Mouse (Mus musculus) lung, postnatal 14 days (tissue): ENCODE measurements around the gene Ddx46.
"Not testable (repeated sequence)": the region's sequence is repeated elsewhere in the genome, so short reads cannot be mapped to it uniquely, and the experiment has no call there.

Source experiments
- DNase-seq: peaks from one replicate; pipeline ENCODE4 v3.0.0; 2021

Gene Ddx46

GRCm38 (mm10) chr13:55640480-55640879 lies 5.7 kb downstream of the Ddx46 start:
- DNase-seq, result peak; percentile 85

DNA sequence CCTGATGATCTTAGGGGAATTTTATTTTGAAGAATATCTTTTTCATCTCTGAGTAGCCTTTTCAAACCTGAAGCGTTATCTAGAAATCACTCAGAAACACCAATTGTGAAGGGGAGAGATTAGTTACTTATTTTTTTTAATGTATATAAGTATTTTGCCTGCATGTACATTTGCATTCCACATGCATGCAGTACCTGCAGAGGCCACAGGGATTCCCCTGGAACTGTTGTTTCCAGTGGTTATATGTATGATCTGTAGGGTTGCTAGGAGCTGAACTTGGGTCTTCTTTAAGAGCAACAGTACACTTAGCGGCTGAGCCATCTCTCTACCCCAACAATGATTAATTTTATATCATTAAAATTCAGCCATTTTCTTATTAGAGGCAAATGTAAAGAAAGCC lies 9.7 kb downstream of the Ddx46 start:
- no peak for DNase-seq

DNA sequence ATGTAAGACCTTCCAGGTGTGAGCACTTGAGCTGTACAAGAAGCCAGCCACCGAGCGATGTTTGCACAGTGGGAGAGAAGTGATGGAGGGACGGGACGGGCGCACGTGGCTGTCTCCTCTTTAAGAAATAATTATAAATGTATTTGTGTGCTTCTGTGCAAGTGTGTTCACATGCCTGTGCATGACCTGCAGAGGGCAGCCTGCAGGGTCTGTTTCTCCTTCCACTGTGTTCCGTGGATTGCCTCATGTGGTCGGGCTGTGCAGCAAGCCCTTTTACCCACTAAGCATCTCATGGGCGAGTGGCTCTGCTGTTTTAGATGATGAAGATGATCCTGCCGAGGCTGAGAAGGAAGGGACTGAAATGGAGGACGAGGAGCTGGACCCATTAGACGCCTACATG lies 15.3 kb downstream of the Ddx46 start:
- no peak for DNase-seq

GRCm38 (mm10) chr13:55650980-55651379 lies 16.2 kb downstream of the Ddx46 start:
- DNase-seq, result no peak

DNA sequence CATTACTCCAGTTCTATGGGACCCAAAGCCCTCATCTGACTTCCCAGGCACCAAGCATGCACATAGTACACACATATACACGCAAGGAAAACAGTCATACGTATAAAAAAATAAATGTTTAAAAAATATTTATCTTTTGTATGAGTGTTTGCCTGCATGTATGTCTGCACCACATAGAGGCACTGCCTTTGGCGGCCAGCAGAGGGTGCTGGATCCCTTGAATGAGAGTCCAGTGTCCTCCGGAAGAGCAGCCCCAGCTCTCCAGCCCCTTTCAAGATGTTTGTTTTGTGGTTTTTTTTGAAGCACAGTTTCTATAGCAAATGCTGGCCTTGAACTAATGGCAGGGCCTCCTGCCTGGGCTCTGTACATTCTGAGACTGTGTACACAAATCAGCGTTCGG lies 33.7 kb downstream of the Ddx46 start:
- DNase-seq, result peak; percentile 34

- no peak for DNase-seq
Measured at GRCm38 (mm10) chr13:55672711-55673110, 37.9 kb downstream of the Ddx46 start.

- no peak for DNase-seq
Measured at GRCm38 (mm10) chr13:55677364-55677763, 42.5 kb downstream of the Ddx46 start.

DNA sequence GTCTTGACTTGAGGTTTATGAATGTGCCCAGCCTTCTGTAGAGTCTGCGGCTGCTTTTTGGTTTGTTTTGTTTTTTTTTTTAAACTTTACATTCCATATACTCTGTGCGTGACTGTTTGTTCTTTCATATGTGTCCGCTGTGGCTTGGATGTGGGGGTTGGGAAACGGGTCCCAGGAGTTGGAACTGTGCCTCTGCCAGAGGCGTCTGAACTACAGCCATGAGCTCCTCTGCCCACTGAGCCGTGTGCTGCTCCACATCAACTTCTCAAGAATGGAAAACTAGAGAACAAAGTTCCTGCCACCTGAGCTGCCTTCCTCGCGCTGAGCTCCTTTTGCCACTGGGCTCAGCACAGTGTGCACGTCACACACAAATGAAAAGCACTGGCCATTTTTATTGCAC lies 47.4 kb downstream of the Ddx46 start:
- no peak for DNase-seq

DNA sequence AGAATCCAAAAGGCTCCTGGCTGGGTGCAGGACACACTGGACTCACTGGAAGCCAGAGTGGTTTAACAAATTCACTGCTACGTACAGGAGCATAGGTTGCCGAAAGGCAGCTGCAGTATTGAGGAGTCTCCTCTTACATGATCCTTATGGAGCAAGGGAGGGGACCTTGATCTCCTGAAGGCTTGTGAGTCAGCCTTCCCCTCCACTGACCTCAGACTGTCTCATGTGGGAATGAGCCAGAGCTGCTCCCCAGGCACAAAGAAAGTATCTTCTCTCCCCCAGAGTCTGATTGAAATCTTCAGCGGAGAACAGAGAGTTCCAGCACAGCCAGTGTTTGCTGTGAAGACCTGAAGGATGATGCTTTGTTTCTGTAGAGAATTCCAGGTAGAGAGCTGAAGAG lies 48.8 kb downstream of the Ddx46 start:
- no peak for DNase-seq

DNA sequence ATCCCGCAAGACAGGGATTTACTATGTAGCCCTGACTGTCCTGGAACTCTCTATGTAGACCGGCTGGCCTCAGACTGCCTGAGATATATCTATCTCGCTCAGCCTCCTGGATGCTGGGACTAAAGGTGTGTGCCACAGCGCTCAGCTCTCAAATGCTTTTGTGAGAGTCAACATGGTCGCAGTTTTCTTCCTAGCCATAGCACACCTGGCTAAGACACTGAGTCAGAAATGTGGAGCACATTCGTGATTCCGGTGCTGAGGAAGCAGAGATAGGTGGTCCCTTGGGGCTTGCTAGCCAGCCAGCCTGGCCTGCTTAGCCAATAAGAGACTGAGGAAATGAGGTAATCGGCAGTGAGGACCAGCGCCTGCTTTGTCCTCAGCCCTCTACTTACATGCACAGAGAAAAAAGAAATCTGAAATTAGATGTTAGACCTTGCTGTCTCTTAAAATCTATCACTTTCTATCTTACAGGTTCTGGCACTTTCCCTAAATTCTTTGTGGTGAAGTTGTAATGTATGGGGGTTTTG lies 51.3 kb downstream of the Ddx46 start:
- DNase-seq, result no peak

DNA sequence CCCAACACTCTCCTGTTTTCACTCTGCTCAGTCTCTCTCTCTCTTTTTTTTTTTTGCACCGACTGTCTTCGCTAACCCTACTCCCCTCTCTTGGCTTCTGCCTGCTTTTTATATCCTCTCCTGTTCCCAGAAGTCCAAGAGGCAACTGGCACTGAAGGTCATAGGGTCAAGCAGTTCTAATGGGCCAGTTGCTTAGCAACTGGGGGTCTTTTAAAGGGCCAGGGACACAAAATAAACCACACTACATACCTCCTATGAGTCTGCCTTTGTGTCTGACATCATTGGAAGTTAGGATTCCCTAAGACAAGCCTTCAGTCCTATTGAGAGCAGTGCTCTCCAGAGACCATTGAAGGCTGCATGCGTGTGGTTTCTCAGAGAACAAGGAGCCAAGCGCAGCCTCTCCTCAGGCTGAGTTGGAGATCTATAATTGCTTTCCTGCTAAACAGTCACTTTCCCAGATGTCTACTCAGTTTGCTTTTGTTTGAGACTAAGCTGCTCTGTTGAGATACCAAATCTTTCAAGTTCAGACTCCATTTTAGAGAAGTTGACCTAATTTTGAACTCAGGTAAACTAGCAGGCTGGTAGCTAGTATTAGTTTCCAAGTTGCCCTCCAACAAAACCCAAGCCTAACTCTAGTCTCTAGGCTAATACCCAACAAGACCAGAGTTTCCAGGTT lies 53.2 kb downstream of the Ddx46 start:
- no peak for DNase-seq

- peak; percentile 91 for DNase-seq
Measured at GRCm38 (mm10) chr13:55692535-55693242, 57.9 kb downstream of the Ddx46 start, which contains the start of gene B230219D22Rik. Gene B230219D22Rik (plus strand): TSS chr13:55693124.

- peak; percentile 52 for DNase-seq
Measured at GRCm38 (mm10) chr13:55693243-55693721, 58.5 kb downstream of the Ddx46 start.

DNA sequence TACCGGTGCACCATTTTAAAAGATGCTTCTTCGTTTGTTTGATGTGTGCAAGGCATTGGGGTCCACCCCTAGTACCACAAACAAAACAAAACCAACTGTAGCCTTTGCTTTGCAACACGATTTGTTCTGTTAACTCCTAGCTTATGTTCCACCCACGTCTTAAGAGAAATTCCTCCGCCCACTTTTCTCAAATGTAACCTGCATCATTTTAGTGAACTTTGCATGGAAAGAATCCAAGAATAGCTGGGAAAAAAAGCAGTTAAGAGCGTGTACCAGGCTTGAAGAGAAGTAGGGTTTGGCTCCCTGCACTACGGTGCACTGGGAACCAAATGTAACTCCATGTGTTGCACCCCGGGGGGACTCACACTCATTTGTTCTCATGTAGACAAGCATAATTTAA lies 59.3 kb downstream of the Ddx46 start:
- no peak for DNase-seq

DNA sequence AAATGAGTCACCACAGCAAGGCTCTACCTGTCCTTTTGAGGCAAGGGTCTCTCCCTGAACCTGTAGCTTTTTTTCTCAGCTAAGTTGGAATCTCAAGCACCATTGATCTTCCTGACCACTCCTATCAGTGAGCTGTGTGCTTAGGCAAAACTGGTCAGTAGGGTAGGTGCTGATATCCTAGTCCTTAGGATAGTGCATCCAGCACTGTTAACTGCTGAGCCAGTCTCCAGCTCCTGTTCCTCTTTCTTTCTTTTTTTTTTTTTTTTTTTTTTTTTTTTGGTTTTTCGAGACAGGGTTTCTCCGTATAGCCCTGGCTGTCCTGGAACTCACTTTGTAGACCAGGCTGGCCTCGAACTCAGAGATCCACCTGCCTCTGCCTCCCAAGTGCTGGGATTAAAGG lies 61.2 kb downstream of the Ddx46 start:
- not testable (repeated sequence) for DNase-seq

GRCm38 (mm10) chr13:55704301-55704700 lies 69.5 kb downstream of the Ddx46 start:
- no peak for DNase-seq

DNA sequence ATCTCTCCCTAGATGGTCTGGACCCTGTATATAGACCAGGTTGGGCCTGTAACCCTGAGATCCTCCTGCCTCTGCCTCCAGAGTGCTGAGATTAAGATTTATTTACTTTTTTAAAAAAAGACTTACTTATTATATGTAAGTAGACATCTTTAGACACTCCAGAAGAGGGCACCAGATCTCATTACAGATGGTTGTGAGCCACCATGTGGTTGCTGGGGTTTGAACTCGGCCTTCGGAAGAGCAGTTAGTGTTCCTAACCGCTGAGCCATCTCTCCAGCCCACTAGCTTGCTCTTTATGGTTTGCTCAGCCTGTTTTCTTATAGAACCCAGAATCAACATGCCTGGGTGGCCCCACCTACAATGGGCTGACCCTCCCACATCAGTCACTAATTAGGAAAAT lies 78.0 kb downstream of the Ddx46 start:
- no peak for DNase-seq

DNA sequence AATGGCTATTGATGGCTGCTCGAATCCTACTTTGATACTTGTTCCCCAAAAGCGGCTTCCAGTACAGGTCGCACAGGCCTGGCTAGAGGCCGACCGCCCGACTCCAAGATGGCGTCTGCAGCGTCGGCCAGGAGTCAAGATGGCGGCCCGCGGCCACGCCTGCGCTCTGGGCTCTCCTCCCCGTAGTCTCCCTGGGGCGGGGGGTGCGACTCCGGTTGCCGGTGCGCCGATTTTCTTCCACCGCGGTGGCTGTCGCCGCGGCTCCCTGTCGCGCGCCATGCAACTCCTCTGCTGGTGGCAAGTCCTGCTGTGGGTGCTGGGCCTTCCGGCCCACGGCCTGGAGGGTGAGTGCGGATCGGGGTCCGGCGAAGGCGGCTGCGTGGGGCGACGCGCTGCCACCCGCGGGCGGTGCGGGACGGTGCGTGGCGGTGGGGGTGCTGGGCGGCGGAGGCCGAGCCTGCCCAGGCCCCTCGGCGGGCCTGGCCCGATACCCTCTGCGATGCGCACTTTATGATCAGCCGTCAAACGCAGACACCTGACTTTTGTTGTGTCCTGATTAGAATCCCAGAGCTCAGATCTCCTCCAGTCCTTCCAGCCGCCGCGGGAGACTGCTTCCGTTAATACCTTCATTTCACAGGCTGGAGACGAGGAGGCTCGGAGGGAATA lies 79.8 kb downstream of the Ddx46 start, which contains the start of gene Txndc15:
Gene Txndc15 (plus strand): TSS at position 150 of the 666 bp plus-strand sequence.
- peak; percentile 88 for DNase-seq

GRCm38 (mm10) chr13:55715167-55715512 lies 80.3 kb downstream of the Ddx46 start:
- DNase-seq, result no peak

- no peak for DNase-seq
Measured at GRCm38 (mm10) chr13:55715908-55716510, 81.2 kb downstream of the Ddx46 start.

DNA sequence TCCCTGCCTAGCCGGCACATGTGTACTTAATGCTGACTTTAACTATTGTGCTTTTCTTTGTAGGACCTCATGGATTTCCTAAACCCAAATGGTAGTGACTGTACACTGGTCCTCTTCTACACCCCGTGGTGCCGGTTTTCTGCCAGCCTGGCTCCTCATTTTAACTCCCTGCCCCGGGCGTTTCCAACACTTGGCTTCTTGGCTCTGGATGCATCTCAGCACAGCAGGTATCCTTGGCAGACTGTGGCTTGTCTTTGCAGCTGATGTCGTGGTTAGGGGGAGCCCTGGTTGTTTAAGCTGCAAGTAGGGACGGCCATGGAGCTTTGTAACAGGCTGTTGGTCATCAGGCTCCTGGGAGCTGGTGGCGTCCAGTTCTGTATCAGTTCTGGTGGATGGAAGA lies 86.7 kb downstream of the Ddx46 start:
- no peak for DNase-seq

DNA sequence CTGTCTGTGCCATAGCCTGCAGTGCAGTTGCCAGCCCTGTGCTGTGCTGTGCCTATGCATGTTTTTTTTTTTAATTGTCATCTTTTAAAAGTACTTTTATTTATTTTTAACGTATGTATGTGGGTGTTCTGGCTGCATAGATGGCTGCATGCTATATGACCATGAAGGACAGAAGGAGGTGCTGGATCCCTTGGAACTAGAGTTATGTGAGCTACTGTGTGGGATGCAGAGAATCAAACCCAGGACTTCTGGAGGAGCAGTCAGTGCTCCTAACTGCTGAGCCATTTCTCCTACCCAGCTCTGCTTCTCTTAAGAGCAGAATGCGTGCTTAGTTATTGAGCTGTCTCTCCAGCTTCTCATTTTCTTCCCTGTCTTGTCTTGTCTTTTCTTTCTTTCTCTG lies 87.2 kb downstream of the Ddx46 start:
- no peak for DNase-seq

DNA sequence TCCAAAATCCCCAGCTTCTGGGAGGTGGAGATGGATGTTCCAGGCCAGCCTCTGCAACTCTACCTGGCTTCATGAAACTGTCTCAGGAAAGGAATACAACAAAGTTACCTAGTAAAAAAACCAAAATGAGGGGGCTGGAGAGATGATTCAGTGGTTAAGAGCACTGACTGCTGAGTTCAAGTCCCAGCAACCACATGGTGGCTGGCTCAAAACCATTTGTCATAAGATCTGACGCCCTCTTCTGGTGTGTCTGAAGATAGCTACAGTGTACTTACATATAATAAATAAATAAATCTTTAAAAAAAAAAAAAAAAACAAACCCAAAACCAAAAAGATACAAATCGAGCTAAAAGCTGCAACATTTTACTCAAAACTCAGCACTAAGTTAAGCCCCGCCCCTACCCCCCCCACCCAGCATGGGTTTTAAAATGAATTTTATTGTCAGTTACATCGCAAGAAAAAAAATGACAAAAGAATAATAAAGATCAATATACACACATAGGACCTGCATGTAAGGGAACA lies 91.8 kb downstream of the Ddx46 start:
- no peak for DNase-seq
